Mouse (Mus musculus): ENCODE data around the gene Kcnq5. TPM values are rescaled to one million over a fixed set of nuclear protein-coding genes. Genes with fewer than 3 reads are reported as not detected.

Kcnq5 gene
- total and polyA plus RNA-seq, 3 experiments: 0.11 TPM; not detected in 2

GRCm38 (mm10) chr1:21436753-21437152 is 525.0 kb downstream of the Kcnq5 start:
- no peak for TF ChIP-seq POLR2AphosphoS5 (IDR thresholded peaks at IDR 0.05; ENCODE audit: insufficient replicate concordance, low read depth, low read length)
- no peak for TF ChIP-seq TAL1 (conservative IDR thresholded peaks at IDR 0.05; ENCODE audit: low read depth, low read length)
- TF ChIP-seq GATA2 (IDR thresholded peaks at IDR 0.05; ENCODE audit: borderline replicate concordance, low read depth, low read length): no peak
- no peak for TF ChIP-seq GATA1 (IDR thresholded peaks at IDR 0.05; ENCODE audit: borderline replicate concordance, low read length)
- no peak for TF ChIP-seq CTCF (IDR thresholded peaks at IDR 0.05; ENCODE audit: low read depth, low read length)

GRCm38 (mm10) chr1:21434853-21435252 is 526.9 kb downstream of the Kcnq5 start:
- Histone ChIP-seq H3K27me3 (ENCODE audit: insufficient read depth, low read length) (no peaks in the 10 kb centered on the region), H3K36me3 (replicated peaks) (no peaks in the 10 kb centered on the region), H3K4me3 (ENCODE audit: low read depth, low read length) (no peak overlapping the region), H3K4me1 (ENCODE audit: insufficient read depth, low read depth, low read length) (no peaks in the 10 kb centered on the region), H3K9me3 (replicated peaks) (no peaks in the 10 kb centered on the region)
- DNase-seq (ENCODE audit: low spot score): no peak
- no peak for ATAC-seq (ENCODE audit: extremely low read depth, insufficient number of reproducible peaks, low FRiP score, poor library complexity, severe bottlenecking)
- TF ChIP-seq GATA2 (IDR thresholded peaks at IDR 0.05; ENCODE audit: borderline replicate concordance, low read depth, low read length) (no peak), CTCF (IDR thresholded peaks at IDR 0.05; ENCODE audit: low read depth, low read length) (no peak)

More at GRCm38 (mm10) chr1:21436753-21437152, 525.0 kb downstream of the Kcnq5 start:
- no peaks in the 10 kb centered on the region for H3K4me1 ChIP-seq (ENCODE audit: insufficient read depth, low read depth, low read length)
- no peak for ATAC-seq (ENCODE audit: extremely low read depth, insufficient number of reproducible peaks, low FRiP score, poor library complexity, severe bottlenecking)
- H3K36me3 ChIP-seq (replicated peaks): no peaks in the 10 kb centered on the region
- DNase-seq (ENCODE audit: low spot score): no peak
- H3K9me3 ChIP-seq (replicated peaks): no peaks in the 10 kb centered on the region
- no peak overlapping the region for H3K4me3 ChIP-seq (ENCODE audit: low read depth, low read length)
- H3K27me3 ChIP-seq (ENCODE audit: insufficient read depth, low read length): no peaks in the 10 kb centered on the region

DNA sequence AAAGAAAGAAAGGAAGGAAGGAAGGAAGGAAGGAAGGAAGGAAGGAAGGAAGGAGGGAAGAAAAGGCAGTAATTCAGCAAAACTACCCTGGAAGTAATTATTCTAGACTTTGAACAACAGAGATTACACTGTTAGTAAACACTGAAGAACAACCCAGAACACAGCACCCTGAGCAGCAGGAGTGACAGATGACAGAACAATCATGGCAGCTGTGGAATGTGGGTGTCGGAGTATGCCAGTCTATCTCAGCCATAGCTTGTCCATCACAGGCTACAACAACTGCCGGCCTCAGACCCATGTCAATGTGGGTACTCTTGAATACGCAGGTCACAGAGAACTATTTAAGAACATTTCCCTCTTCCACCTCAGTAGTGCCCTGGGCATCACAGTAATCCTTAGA is 530.1 kb downstream of the Kcnq5 start:
- Histone ChIP-seq H3K9me3 (replicated peaks) (no peaks in the 10 kb centered on the region), H3K27me3 (ENCODE audit: insufficient read depth, low read length) (no peaks in the 10 kb centered on the region), H3K36me3 (replicated peaks) (no peaks in the 10 kb centered on the region), H3K4me1 (ENCODE audit: insufficient read depth, low read depth, low read length) (no peaks in the 10 kb centered on the region), H3K4me3 (ENCODE audit: low read depth, low read length) (no peak overlapping the region)
- no peak for DNase-seq (ENCODE audit: low spot score)
- ATAC-seq (ENCODE audit: extremely low read depth, insufficient number of reproducible peaks, low FRiP score, poor library complexity, severe bottlenecking): no peak
- TF ChIP-seq TAL1 (conservative IDR thresholded peaks at IDR 0.05; ENCODE audit: low read depth, low read length): no peak
- TF ChIP-seq POLR2AphosphoS5 (IDR thresholded peaks at IDR 0.05; ENCODE audit: insufficient replicate concordance, low read depth, low read length): no peak
- no peak for TF ChIP-seq GATA1 (IDR thresholded peaks at IDR 0.05; ENCODE audit: borderline replicate concordance, low read length)

- Histone ChIP-seq H3K36me3 (replicated peaks) (no peaks in the 10 kb centered on the region), H3K9me3 (replicated peaks) (no peaks in the 10 kb centered on the region), H3K27me3 (ENCODE audit: insufficient read depth, low read length) (no peaks in the 10 kb centered on the region), H3K4me1 (ENCODE audit: insufficient read depth, low read depth, low read length) (no peaks in the 10 kb centered on the region), H3K4me3 (ENCODE audit: low read depth, low read length) (no peak overlapping the region)
- DNase-seq (ENCODE audit: low spot score) (no peak), ATAC-seq (ENCODE audit: extremely low read depth, insufficient number of reproducible peaks, low FRiP score, poor library complexity, severe bottlenecking) (no peak)
- TF ChIP-seq GATA2 (IDR thresholded peaks at IDR 0.05; ENCODE audit: borderline replicate concordance, low read depth, low read length): no peak
- no peak for TF ChIP-seq TAL1 (conservative IDR thresholded peaks at IDR 0.05; ENCODE audit: low read depth, low read length)
- no peak for TF ChIP-seq GATA1 (IDR thresholded peaks at IDR 0.05; ENCODE audit: borderline replicate concordance, low read length)
- no peak for TF ChIP-seq POLR2AphosphoS5 (IDR thresholded peaks at IDR 0.05; ENCODE audit: insufficient replicate concordance, low read depth, low read length)
- TF ChIP-seq CTCF (IDR thresholded peaks at IDR 0.05; ENCODE audit: low read depth, low read length): no peak
These were observed 533.7 kb downstream of the Kcnq5 start for GRCm38 (mm10) chr1:21428079-21428478.

- no peak overlapping the region for H3K4me3 ChIP-seq (ENCODE audit: low read depth, low read length)
- no peak for TF ChIP-seq GATA2 (IDR thresholded peaks at IDR 0.05; ENCODE audit: borderline replicate concordance, low read depth, low read length)
- TF ChIP-seq POLR2AphosphoS5 (IDR thresholded peaks at IDR 0.05; ENCODE audit: insufficient replicate concordance, low read depth, low read length): no peak
- TF ChIP-seq GATA1 (IDR thresholded peaks at IDR 0.05; ENCODE audit: borderline replicate concordance, low read length): no peak
- no peak for TF ChIP-seq TAL1 (conservative IDR thresholded peaks at IDR 0.05; ENCODE audit: low read depth, low read length)
- TF ChIP-seq CTCF (IDR thresholded peaks at IDR 0.05; ENCODE audit: low read depth, low read length): no peak
- ATAC-seq (ENCODE audit: extremely low read depth, insufficient number of reproducible peaks, low FRiP score, poor library complexity, severe bottlenecking) (no peak), DNase-seq (ENCODE audit: low spot score) (no peak)
- no peaks in the 10 kb centered on the region for H3K36me3 ChIP-seq (replicated peaks)
- no peaks in the 10 kb centered on the region for H3K9me3 ChIP-seq (replicated peaks)
- H3K4me1 ChIP-seq (ENCODE audit: insufficient read depth, low read depth, low read length): no peaks in the 10 kb centered on the region
- no peaks in the 10 kb centered on the region for H3K27me3 ChIP-seq (ENCODE audit: insufficient read depth, low read length)
These were observed 536.1 kb downstream of the Kcnq5 start for GRCm38 (mm10) chr1:21425654-21426053.

GRCm38 (mm10) chr1:21419370-21419769 is 542.4 kb downstream of the Kcnq5 start:
- no peak for ATAC-seq (ENCODE audit: extremely low read depth, insufficient number of reproducible peaks, low FRiP score, poor library complexity, severe bottlenecking)
- DNase-seq (ENCODE audit: low spot score): no peak
- Histone ChIP-seq H3K4me1 (ENCODE audit: insufficient read depth, low read depth, low read length) (no peaks in the 10 kb centered on the region), H3K27me3 (ENCODE audit: insufficient read depth, low read length) (no peaks in the 10 kb centered on the region), H3K36me3 (replicated peaks) (no peaks in the 10 kb centered on the region), H3K9me3 (replicated peaks) (no peaks in the 10 kb centered on the region), H3K4me3 (ENCODE audit: low read depth, low read length) (no peak overlapping the region)
- TF ChIP-seq GATA1 (IDR thresholded peaks at IDR 0.05; ENCODE audit: borderline replicate concordance, low read length): no peak
- no peak for TF ChIP-seq POLR2AphosphoS5 (IDR thresholded peaks at IDR 0.05; ENCODE audit: insufficient replicate concordance, low read depth, low read length)
- TF ChIP-seq GATA2 (IDR thresholded peaks at IDR 0.05; ENCODE audit: borderline replicate concordance, low read depth, low read length): no peak
- no peak for TF ChIP-seq TAL1 (conservative IDR thresholded peaks at IDR 0.05; ENCODE audit: low read depth, low read length)
- TF ChIP-seq CTCF (IDR thresholded peaks at IDR 0.05; ENCODE audit: low read depth, low read length): no peak

DNA sequence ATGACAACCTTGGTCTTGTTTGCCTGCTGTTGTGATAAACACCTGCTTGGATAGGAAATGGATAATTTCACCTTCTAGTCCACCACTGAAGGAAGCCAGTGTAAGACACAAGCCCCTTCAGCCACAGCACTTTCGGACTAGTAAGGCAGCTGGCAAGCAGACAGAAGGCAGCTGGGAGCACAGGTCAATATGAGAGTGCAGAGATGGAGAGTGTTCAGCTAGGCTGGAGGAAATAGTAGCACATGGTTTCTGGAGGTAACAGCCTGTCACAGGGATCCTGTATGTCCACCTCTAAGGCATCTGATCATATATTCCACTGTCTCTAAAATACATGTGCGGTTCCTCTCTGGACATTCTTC is 549.6 kb downstream of the Kcnq5 start:
- H3K4me3 ChIP-seq (ENCODE audit: low read depth, low read length): no peak overlapping the region
- DNase-seq (ENCODE audit: low spot score): no peak
- TF ChIP-seq GATA1 (IDR thresholded peaks at IDR 0.05; ENCODE audit: borderline replicate concordance, low read length): no peak
- no peak for TF ChIP-seq POLR2AphosphoS5 (IDR thresholded peaks at IDR 0.05; ENCODE audit: insufficient replicate concordance, low read depth, low read length)
- TF ChIP-seq GATA2 (IDR thresholded peaks at IDR 0.05; ENCODE audit: borderline replicate concordance, low read depth, low read length): no peak
- no peak for TF ChIP-seq TAL1 (conservative IDR thresholded peaks at IDR 0.05; ENCODE audit: low read depth, low read length)
- no peak for TF ChIP-seq CTCF (IDR thresholded peaks at IDR 0.05; ENCODE audit: low read depth, low read length)
- no peaks in the 10 kb centered on the region for H3K27me3 ChIP-seq (ENCODE audit: insufficient read depth, low read length)
- no peaks in the 10 kb centered on the region for H3K4me1 ChIP-seq (ENCODE audit: insufficient read depth, low read depth, low read length)
- ATAC-seq (ENCODE audit: extremely low read depth, insufficient number of reproducible peaks, low FRiP score, poor library complexity, severe bottlenecking): no peak
- no peaks in the 10 kb centered on the region for H3K9me3 ChIP-seq (replicated peaks)
- H3K36me3 ChIP-seq (replicated peaks): no peaks in the 10 kb centered on the region

All from G1E (cell line).